Mouse (Mus musculus): ENCODE results near the gene Msto1. TPM values are rescaled to one million over a fixed set of nuclear protein-coding genes. Genes with fewer than 3 reads are reported as not detected.

The Msto1 gene
- polyA plus RNA-seq, 1 experiment from 2014 or later = 53.1 TPM

DNA sequence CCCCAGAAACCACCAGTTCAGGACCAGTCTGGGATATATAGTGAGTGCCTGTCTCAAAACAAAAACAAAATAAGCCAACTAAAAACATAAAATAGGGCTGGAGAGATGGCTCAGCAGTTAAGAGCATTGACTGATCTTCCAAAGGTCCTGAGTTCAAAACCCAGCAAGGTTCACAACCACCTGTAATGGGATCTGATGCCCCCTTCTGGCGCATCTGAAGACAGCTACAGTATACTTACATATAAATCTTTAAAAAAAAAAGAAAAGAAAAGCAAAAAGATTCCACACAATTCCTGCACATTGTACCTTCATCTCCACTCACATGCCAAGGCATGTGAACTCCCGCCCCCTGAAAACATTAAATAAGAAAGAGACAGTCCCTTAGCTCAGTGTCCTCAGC, 11.9 kb upstream of the Msto1 start:
- Histone ChIP-seq H3K4me1 (replicated peaks; ENCODE audit: insufficient read depth, low read length) (no peaks in the 10 kb centered on the region), H3K27ac (no peak overlapping the region), H3K4me3 (replicated peaks; ENCODE audit: low read depth, low read length) (no peak overlapping the region), H3K9ac (ENCODE audit: low read depth, low read length) (no peak overlapping the region), H3K27me3 (ENCODE audit: insufficient read depth, low read length) (no peaks in the 10 kb centered on the region), H3K9me3 (replicated peaks; ENCODE audit: low read length) (0 out of 2 replicates have a peak, but pooled peaks cover 3% of the 10 kb centered on the region), H3K36me3 (ENCODE audit: insufficient read depth, low read length) (peaks cover 76% of the 10 kb centered on the region), H3K4me2 (ENCODE audit: low read length) (no peak overlapping the region)
- peak; percentile 18; the same call in 1 of the 2 replicates for TF ChIP-seq CTCF (IDR thresholded peaks at IDR 0.05; ENCODE audit: low read depth)
- ATAC-seq (replicated peaks; ENCODE audit: low FRiP score, low read depth) (no peak), DNase-seq (ENCODE audit: low spot score) (no peak)
- 82% methylated on average over 2 of the region's 2 CpGs for WGBS

DNA sequence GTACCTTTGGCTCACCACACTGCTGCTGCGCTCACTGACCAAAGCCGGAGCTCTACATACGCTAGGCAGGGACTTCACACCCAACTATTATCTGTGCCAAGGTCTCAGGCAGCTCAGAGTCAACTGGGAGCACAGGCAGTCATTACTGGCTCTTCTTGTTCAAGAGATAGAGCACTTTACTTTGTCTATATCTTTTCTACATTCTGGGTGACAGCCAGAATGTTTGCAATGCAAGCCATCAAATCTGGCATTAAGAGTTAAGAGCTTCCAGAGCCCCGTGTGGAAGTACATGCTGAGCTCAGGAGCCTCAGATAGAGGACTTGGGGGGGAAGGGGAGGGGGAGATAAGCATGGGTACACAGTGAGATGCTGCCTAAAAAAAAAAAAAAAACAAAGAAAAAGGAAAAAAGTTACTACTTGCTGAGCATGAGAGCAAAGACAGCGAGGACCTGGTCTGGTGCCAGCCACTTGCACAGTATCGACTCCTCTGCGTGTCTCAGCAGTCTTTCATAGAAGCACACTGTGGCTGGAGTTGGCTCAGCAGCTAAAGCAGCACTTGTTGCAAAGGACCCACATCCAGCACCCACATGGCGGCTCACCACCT, 10.3 kb upstream of the Msto1 start:
- no peaks in the 10 kb centered on the region for H3K4me1 ChIP-seq (replicated peaks; ENCODE audit: insufficient read depth, low read length)
- 87% methylated on average over 8 of the region's 8 CpGs for WGBS
- TF ChIP-seq CTCF (IDR thresholded peaks at IDR 0.05; ENCODE audit: low read depth) = no peak
- H3K4me3 ChIP-seq (replicated peaks; ENCODE audit: low read depth, low read length) = no peak overlapping the region
- no peaks in the 10 kb centered on the region for H3K27me3 ChIP-seq (ENCODE audit: insufficient read depth, low read length)
- ATAC-seq (replicated peaks; ENCODE audit: low FRiP score, low read depth) (no peak), DNase-seq (ENCODE audit: low spot score) (no peak)
- H3K4me2 ChIP-seq (ENCODE audit: low read length) = no peak overlapping the region
- H3K27ac ChIP-seq = no peak overlapping the region
- peaks cover 63% of the 10 kb centered on the region for H3K36me3 ChIP-seq (ENCODE audit: insufficient read depth, low read length)
- no peak overlapping the region for H3K9ac ChIP-seq (ENCODE audit: low read depth, low read length)
- 0 out of 2 replicates have a peak, but pooled peaks cover 3% of the 10 kb centered on the region for H3K9me3 ChIP-seq (replicated peaks; ENCODE audit: low read length)

DNA sequence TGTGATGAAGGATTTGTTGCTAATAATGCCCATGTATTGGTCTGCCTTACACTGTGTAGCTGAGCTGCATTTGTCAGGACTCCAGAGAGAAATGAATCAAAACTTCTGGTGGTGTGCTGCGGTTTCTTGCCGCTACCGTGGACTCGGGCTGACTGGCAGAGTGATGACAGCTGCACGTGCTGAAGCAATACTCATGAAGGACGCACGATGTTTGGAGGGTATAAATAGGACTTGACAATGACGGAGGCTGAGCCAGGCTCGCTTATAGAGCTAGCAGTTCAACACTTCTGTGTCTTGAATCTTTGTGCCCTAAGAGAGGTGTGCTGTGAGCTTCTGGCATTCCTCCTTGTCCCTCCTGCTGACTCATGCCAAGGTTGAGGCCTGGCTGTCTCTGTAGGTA, 7.6 kb upstream of the Msto1 start:
- no peak for TF ChIP-seq CTCF (IDR thresholded peaks at IDR 0.05; ENCODE audit: low read depth)
- no peak for ATAC-seq (replicated peaks; ENCODE audit: low FRiP score, low read depth)
- Histone ChIP-seq H3K4me1 (replicated peaks; ENCODE audit: insufficient read depth, low read length) (no peaks in the 10 kb centered on the region), H3K27me3 (ENCODE audit: insufficient read depth, low read length) (no peaks in the 10 kb centered on the region), H3K9me3 (replicated peaks; ENCODE audit: low read length) (0 out of 2 replicates have a peak, but pooled peaks cover 3% of the 10 kb centered on the region), H3K36me3 (ENCODE audit: insufficient read depth, low read length) (peaks cover 37% of the 10 kb centered on the region), H3K4me3 (replicated peaks; ENCODE audit: low read depth, low read length) (no peak overlapping the region), H3K4me2 (ENCODE audit: low read length) (no peak overlapping the region), H3K9ac (ENCODE audit: low read depth, low read length) (no peak overlapping the region), H3K27ac (no peak overlapping the region)
- WGBS = 96% methylated on average over 9 of the region's 9 CpGs
- no peak for DNase-seq (ENCODE audit: low spot score)

DNA sequence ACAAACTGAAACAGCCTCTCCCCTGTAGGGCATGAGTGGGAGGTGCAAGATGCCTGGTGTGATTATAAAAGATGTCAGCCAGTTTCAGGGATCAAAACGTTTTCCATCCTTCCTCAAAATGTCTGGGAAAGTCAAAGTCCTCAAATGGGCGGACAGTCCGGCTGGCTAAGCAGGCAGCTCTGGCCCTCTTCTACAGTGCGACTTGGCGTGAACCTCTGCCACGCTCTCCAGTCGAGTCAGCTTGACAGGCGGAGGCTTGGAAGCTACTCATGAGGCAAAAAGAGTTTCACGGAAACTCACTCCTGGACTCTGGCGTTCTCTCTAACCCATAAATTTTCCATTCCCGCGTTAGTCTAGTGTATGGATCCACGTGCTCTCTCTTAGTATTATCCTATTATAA, 5.2 kb upstream of the Msto1 start:
- no peaks in the 10 kb centered on the region for H3K27me3 ChIP-seq (ENCODE audit: insufficient read depth, low read length)
- 0 out of 2 replicates have a peak, but pooled peaks cover 3% of the 10 kb centered on the region for H3K9me3 ChIP-seq (replicated peaks; ENCODE audit: low read length)
- no peak overlapping the region for H3K9ac ChIP-seq (ENCODE audit: low read depth, low read length)
- no peak overlapping the region for H3K4me3 ChIP-seq (replicated peaks; ENCODE audit: low read depth, low read length)
- ATAC-seq (replicated peaks; ENCODE audit: low FRiP score, low read depth) (no peak), DNase-seq (ENCODE audit: low spot score) (no peak)
- peaks cover 23% of the 10 kb centered on the region for H3K36me3 ChIP-seq (ENCODE audit: insufficient read depth, low read length)
- H3K27ac ChIP-seq = peak overlapping the region; percentile 58; the same call in 1 of the 2 replicates
- no peaks in the 10 kb centered on the region; the same call in 1 of the 2 replicates for H3K4me1 ChIP-seq (replicated peaks; ENCODE audit: insufficient read depth, low read length)
- 47% methylated on average over 13 of the region's 13 CpGs for WGBS
- TF ChIP-seq CTCF (IDR thresholded peaks at IDR 0.05; ENCODE audit: low read depth) = no peak
- no peak overlapping the region for H3K4me2 ChIP-seq (ENCODE audit: low read length)

DNA sequence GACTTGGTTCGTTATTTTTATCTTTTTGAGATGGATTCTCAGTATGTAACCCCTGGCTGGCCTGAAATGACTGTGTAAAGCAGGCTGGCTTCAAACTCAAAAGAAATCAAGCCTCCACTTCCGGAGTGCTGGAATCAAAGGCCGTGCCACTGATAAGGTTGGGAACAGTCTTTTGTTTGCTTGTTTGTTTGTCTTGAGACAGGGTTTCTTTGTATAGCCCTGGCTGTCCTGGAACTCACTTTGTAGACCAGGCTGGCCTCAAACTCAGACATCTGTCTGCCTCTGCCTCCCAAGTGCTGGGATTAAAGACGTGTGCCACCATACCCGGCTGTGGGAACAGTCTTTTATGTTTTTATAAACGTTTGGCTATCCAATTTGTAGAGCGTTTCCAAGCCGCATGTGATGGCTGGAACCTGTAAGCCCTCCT, 598 bp upstream of the Msto1 start:
- peak overlapping the region; percentile 92 for H3K27ac ChIP-seq
- no peak for TF ChIP-seq CTCF (IDR thresholded peaks at IDR 0.05; ENCODE audit: low read depth)
- 22% methylated on average over 8 of the region's 8 CpGs for WGBS
- no peak for DNase-seq (ENCODE audit: low spot score)
- peak overlapping the region; percentile 90 for H3K4me2 ChIP-seq (ENCODE audit: low read length)
- peak overlapping the region; percentile 75 for H3K9ac ChIP-seq (ENCODE audit: low read depth, low read length)
- no peak for ATAC-seq (replicated peaks; ENCODE audit: low FRiP score, low read depth)
- peaks cover 27% of the 10 kb centered on the region for H3K36me3 ChIP-seq (ENCODE audit: insufficient read depth, low read length)
- H3K9me3 ChIP-seq (replicated peaks; ENCODE audit: low read length) = no peaks in the 10 kb centered on the region
- no peaks in the 10 kb centered on the region; the same call in 1 of the 2 replicates for H3K4me1 ChIP-seq (replicated peaks; ENCODE audit: insufficient read depth, low read length)
- H3K4me3 ChIP-seq (replicated peaks; ENCODE audit: low read depth, low read length) = peak overlapping the region; percentile 72
- H3K27me3 ChIP-seq (ENCODE audit: insufficient read depth, low read length) = no peaks in the 10 kb centered on the region

DNA sequence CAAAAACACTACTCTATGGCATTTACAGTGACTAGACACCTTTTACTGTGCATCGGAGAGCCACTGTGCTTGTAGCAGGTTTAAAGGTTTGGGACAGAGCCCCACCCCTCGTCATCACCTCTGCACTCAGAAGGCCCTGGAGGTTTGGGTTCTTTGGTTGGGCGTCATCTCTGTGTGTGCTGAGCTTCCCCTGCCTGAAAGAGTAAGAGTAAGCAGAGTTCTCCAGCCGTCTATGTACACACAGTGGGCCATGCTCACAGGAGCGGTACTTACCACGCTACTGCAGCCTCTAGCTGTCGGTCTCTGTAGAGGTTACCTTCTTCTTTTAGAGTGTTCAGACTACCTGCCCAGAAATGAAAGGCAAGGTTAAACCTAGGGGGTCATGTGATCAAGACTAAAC, 1.2 kb downstream of the Msto1 start:
- Histone ChIP-seq H3K36me3 (ENCODE audit: insufficient read depth, low read length) (peaks cover 45% of the 10 kb centered on the region), H3K4me2 (ENCODE audit: low read length) (peak overlapping the region; percentile 90; the same call in 1 of the 2 replicates), H3K9ac (ENCODE audit: low read depth, low read length) (no peak overlapping the region), H3K27ac (no peak overlapping the region), H3K4me1 (replicated peaks; ENCODE audit: insufficient read depth, low read length) (no peaks in the 10 kb centered on the region; the same call in 1 of the 2 replicates), H3K4me3 (replicated peaks; ENCODE audit: low read depth, low read length) (no peak overlapping the region), H3K9me3 (replicated peaks; ENCODE audit: low read length) (no peaks in the 10 kb centered on the region), H3K27me3 (ENCODE audit: insufficient read depth, low read length) (no peaks in the 10 kb centered on the region)
- DNase-seq (ENCODE audit: low spot score) (no peak), ATAC-seq (replicated peaks; ENCODE audit: low FRiP score, low read depth) (no peak)
- no peak for TF ChIP-seq CTCF (IDR thresholded peaks at IDR 0.05; ENCODE audit: low read depth)
- WGBS = 89% methylated on average over 7 of the region's 7 CpGs
